Mouse (Mus musculus) adrenal gland, adult (tissue): Measurements from ENCODE around the gene Tfeb.

Source experiments
- DNase-seq, 2 experiments: peaks; one replicate each; pipeline ENCODE4 v3.0.0; 2022 to 2023; ENCODE audit warnings: low spot score in 1 of 2; ENCODE audit not compliant: inconsistent age in 2 of 2

The Tfeb gene

GRCm38 (mm10) chr17:47784411-47784810 is 47.6 kb downstream of the Tfeb start:
- DNase-seq = peak; percentile 38 to 77

GRCm38 (mm10) chr17:47787632-47788031 is 50.8 kb downstream of the Tfeb start:
- DNase-seq = no peak

GRCm38 (mm10) chr17:47788306-47788705 is 51.5 kb downstream of the Tfeb start:
- DNase-seq = no peak

GRCm38 (mm10) chr17:47788996-47789395 is 52.2 kb downstream of the Tfeb start:
- DNase-seq = no peak

GRCm38 (mm10) chr17:47792098-47792863 is 55.5 kb downstream of the Tfeb start:
- DNase-seq = peak; percentile 75 to 89

GRCm38 (mm10) chr17:47793377-47793776 is 56.5 kb downstream of the Tfeb start:
- peak; percentile 89 to 95 for DNase-seq

GRCm38 (mm10) chr17:47795446-47795845 is 58.6 kb downstream of the Tfeb start:
- peak; percentile 63 to 80 for DNase-seq

GRCm38 (mm10) chr17:47796156-47796816 is 59.5 kb downstream of the Tfeb start:
- peak; percentile 76 to 79 for DNase-seq

- DNase-seq = peak in 1 of 2 experiments; percentile 57
These were observed 60.1 kb downstream of the Tfeb start for GRCm38 (mm10) chr17:47796968-47797367.

GRCm38 (mm10) chr17:47797383-47797782 is 60.6 kb downstream of the Tfeb start:
- no peak for DNase-seq

- no peak for DNase-seq
These were observed 66.0 kb downstream of the Tfeb start for GRCm38 (mm10) chr17:47802806-47803205.

- DNase-seq = no peak
These were observed 66.8 kb downstream of the Tfeb start for GRCm38 (mm10) chr17:47803662-47804061.

- no peak for DNase-seq
These were observed 68.4 kb downstream of the Tfeb start for GRCm38 (mm10) chr17:47805047-47805835.

- no peak for DNase-seq
These were observed 69.4 kb downstream of the Tfeb start for GRCm38 (mm10) chr17:47806230-47806629.

GRCm38 (mm10) chr17:47811265-47811800 is 74.5 kb downstream of the Tfeb start:
- DNase-seq = no peak

- DNase-seq = no peak
These were observed 75.4 kb downstream of the Tfeb start for GRCm38 (mm10) chr17:47812200-47812599.

GRCm38 (mm10) chr17:47813616-47814015 is 76.8 kb downstream of the Tfeb start:
- DNase-seq = no peak

GRCm38 (mm10) chr17:47814496-47814895 is 77.7 kb downstream of the Tfeb start:
- no peak for DNase-seq

GRCm38 (mm10) chr17:47815446-47815845 is 78.6 kb downstream of the Tfeb start:
- no peak for DNase-seq

GRCm38 (mm10) chr17:47818038-47818725 is 81.4 kb downstream of the Tfeb start:
- no peak for DNase-seq

- DNase-seq = no peak
These were observed 84.5 kb downstream of the Tfeb start for GRCm38 (mm10) chr17:47821339-47821738.
